Mouse (Mus musculus): ENCODE data around the gene Fignl2.

The Fignl2 gene

DNA sequence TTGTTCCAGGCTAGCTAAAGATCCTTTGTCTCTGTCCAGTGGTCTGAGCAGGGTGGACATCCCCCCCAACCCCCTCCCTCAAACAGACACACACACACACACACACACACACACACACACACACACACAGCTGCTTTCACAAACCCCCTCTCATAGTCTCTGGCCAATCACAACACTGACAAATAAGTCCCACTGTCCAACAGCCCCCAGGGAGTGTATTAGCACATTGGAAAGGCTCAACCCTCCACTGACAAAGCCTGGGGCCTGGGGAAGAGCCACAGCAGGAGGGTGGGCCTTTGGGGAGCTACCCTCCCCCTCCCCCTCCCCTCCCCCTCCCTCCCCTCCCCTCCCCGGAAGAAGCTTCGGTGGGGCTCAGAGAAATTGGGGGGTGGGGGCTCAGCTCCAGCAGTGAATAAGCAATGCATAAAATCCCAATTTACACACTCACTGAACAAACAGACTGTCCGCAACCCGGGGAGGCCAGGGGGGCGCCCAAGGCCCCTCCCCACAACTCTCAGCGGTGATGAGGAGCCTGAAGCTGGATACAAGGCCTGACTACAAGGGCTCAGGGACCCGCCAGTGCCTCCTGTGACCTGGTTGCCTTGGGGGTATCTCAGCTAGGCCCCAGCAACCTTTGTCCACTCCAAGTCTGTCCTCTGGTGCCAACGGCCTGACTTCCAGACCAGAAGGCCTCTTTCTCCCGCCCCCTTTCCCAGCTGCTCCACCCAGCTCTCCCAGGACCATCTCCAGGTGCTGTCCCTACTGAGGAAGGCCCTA lies 11.3 kb downstream of the Fignl2 start:
- DNase-seq: peak; percentile 63

DNA sequence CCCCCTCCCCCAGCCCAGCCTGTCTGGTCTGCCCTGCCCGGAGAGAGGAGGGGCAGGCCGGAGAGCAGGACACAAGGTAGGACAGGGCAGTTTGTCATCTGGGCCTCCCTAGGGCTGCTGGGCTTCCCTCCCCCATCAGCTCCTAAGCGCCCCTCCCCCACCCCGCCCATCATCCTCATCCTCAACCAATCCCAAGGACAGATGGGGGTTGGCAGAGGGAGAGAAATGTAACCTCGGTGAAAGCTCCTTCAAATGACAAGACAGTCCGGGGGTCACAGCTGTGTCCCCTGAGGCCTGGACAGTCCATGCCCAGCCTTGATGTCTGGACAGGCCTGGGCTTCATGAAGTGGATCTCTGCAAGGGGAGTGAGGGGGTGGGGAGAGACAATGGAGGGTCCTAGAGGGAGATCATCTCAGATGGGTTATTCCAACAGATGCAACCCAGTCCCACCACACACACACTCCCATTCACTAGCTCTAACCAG lies 12.0 kb downstream of the Fignl2 start:
- DNase-seq: no peak

GRCm38 (mm10) chr15:101065069-101065468 lies 13.3 kb downstream of the Fignl2 start:
- peak; percentile 74 for DNase-seq

DNA sequence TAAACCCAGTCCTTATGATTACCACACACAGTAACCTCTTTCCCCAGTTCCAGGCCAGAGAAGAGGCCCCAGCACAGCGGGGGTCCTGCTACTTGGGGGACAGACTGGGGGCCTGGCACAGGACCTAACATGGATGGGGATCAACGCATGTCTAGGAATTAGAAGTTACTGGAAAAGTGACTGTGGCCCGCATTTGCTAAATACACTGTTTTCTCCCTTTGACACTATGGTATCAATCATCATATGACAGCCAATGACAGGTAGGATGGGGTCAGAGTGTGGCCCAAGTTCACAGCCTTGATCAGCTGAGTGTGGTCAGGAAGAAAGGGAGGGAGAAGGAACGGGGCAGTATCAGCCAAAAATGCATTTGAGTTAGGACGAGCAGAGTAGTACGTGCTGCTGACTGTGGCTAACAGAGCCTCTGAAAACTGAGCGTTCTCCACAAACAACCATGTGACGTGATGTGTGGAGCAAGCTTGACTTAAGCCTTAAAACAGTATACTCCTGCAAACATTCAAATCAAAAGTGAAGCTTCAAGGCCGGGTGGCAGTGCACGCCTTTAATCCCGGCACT lies 18.0 kb downstream of the Fignl2 start:
- no peak for DNase-seq

DNA sequence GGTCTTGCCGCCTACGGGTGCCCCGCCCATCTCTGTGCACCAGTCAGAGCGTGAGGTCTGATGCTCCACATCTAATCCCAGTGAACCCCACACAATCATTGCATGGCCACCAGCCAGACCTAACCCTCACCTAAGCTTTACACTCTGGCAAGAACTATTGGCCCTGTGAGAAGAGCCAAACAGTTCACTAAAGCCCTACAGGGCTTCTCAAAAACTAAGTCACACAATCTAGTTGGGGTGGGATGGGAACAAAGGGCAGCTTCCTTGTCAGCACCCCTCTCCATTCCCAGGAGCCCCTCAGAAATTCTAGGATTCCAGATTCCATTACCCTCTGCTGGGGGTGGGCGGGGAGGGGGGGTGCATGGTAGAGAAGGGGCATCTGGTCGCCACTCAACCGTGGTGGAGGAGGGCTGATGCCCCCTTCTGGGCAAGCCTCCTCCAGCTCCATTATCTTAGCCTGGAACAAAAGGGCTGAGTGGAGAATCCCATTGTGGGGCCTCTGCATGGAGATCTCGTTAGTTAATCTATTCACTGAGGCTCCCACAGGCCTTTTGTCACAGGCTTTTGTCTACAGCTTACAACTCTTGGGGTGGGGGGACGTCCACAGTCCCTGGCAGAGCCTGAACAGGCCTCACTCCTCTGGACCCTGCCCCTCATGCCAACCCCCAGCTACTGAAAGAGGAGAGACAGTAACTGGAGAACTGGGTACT lies 18.6 kb downstream of the Fignl2 start:
- no peak for DNase-seq

DNA sequence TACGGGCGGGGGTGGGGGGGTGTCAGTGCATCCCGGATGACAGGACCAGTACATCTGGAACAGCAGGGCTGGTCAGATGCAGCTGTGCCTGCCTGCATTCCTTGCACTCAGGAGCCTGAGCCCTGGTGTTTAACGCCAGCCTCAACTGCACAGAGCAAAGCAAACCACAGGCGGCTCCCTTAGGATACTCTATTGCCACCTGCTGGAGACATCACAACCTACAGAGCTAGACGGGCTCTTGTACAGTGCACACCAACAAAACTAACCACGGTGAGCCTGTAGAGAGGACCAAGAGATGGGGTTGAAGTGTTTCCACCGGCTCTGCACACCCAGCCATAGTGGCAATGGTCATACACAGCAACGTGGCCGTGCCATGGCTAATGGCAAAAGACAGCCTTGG lies 22.1 kb downstream of the Fignl2 start:
- peak; percentile 76 for DNase-seq

DNA sequence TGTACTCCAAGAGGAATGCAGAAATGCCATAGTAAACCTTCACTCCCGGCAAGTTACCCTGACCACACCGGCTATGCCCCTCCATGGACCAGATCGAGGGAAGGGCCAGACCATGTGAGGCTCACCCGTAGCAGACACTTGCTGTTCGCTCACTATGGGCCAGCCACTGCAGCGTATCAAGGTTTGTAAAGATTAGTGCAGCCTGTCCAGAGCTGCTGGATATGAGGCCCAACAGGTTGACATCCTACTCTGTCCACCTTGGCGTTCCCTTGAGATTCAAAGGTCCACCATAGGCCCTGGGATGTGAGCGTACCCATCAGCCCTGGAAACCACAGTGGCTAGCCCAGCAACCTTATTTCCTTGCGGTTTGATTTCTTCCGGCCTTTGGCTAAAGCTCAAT lies 23.8 kb downstream of the Fignl2 start:
- DNase-seq: no peak

GRCm38 (mm10) chr15:101053832-101054459 lies 24.4 kb downstream of the Fignl2 start:
- DNase-seq: no peak

DNA sequence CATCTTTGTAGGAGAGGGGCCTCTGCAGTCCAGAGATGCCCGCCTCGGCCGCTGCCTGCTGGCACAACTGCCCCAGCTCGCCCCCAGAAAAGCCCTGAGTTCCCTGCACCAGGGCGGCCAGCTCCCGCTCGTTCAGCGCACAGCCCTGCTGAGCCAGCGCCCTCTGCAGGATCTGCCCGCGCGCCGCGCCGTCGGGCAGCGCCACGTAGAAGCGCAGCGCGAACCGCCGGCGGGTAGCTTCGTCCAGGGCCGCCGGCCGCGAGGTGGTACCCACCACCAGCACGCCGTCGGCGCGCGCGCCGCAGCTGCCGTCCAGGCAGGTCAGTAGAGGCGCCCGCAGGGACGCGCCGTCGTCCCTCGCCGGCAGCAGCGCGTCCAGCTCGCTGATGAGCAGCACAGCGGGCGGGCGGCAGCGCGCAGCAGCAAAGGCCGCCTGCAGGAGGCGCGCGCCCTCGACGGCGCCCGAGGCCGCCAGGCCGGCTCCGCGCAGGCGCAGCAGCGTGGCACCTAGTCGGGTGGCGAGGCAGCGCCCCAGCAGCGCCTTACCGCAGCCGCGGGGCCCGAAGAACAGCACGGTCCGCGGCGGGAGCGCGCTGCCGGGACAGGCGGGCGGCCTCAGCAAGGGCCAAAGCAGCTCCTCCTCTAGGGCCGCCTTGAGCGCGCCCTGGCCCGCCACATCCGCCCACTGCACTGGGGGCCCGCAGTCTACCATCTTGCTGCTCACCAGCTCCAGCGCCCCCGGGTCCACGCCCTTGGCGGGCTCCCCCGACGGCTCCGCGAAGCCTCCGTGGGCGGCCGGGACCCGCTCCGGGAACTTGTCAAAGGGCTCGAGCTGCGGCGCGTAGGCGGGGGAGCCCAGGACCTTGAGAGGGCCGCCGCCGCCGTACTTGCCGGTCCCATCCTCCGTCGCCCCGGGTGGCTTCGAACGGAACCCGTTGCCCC lies 25.5 kb downstream of the Fignl2 start:
- no peak for DNase-seq

DNA sequence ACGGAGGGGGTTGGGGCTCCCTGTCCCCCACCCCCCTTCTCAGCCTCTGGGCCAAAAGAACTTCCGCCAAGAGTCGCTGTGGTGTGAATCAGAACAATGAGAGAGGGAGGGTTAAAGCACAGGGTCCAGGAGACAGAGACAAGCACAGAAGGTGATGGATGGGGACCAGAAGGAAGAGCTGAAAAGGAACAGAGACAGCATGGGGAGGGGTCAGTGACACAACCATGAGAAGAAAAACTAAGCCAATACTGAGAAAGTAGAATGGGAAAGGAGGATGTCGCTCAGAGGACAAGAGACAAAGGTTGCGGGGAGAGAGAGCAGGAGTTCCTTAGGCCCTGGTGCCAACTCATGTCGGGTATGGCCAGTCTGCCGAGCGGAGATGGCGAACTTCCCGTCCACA lies 26.5 kb downstream of the Fignl2 start:
- DNase-seq: no peak

DNA sequence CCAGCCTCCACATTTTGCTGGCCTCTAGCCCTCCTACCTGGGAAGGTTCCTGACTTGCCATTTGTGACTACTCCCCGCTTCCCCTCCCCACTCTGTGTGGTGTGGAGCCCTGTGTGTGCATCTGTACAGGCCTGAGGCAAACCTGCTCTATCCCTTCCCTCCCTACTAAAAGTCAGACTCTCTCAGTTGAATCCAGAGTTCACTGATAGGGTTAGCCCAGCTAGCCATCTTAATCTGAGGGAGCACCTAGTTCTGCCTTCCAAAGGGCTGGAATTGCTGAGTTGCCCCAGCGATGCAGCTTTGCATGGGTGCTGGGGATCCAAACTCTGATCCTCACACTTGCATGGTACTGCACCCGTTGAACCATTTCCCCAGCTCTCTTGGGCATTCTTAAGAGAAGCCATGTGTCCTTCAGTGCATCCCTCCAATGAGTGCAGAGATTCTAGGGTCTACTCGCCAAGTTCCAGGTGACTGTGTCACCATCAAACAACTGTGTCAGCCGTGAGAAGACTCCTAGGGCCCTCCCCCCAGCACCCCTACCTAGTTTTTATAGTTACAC lies 29.9 kb downstream of the Fignl2 start:
- DNase-seq: no peak

DNA sequence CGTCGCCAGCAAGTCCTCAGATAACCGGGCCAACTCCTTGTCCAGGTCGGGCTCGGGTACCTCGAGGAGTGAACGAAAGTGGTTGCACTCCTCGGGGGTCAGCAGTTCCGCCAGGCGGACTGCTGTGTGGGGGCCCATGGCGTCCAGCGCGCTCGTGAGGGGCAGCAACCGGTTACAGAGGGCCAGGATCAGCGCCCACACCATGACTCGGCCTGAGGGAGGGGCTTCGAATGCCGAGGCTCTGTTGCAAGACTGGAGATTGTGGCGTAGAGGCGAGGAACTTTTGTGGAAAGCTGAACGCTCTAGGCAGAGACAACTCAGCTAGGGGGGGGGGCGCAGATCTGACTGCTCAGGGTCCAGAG lies 31.2 kb downstream of the Fignl2 start, which contains the start of gene Gm47841:
Gene Gm47841, minus strand, starts transcription at position 204 of the 362 bp plus-strand sequence.
- peak; percentile 58 for DNase-seq

DNA sequence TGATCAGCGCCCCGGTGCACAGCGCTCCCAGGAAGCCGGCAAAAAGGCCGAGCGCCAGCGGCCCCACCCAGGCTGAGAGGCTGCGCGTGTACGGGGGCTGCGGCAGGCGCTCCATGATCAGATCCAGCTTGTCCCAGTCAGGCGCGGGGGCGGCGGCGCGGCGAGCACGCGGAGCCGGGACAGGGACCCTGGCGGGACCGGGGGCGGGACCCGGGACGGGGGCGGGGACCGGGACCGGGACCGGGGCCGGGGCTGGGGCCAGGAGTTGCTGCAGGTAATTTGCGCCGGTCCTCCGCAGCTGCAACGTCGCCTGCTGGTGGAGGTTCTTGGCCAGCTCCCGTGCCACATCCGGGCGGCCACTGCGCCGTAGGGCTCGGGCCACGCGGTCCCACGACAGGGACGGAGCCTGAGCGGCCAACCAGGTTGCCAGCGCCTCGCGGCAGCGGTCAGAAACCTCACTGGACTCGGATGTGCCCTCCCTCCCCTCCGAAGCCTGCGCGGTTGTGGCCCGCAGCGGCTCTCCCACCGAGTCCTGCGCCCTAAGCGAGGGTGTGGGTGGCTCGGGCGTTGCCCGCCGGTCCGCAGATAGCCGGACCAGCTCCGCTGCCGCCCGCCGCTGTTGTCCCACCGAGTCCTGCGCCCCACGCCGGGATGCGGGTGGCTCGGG lies 31.7 kb downstream of the Fignl2 start:
- DNase-seq: peak; percentile 73

- no peak for DNase-seq
Observed at GRCm38 (mm10) chr15:101046039-101046526, 32.3 kb downstream of the Fignl2 start.

DNA sequence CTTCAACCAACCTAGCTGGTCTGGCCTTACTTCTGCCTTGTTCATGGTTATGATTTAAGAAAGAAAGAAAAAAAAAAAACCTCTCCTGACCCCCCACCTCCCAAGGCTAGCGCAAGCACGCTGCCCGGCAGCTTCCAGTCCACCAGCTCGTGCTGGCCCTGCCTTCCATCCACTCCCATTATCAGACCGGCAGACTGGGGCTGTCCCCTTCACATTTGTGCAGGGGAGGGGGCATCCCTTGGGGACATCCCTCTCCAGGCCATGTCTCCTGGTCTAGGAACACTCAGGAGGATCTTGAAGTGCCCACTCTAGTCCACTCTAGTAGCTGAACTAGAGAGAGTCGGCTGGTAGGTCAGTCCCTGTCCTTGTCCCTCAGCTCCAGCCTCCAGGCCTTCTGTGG lies 33.8 kb downstream of the Fignl2 start:
- no peak for DNase-seq

- DNase-seq: peak; percentile 84
Observed at GRCm38 (mm10) chr15:101042613-101043012, 35.8 kb downstream of the Fignl2 start.

DNA sequence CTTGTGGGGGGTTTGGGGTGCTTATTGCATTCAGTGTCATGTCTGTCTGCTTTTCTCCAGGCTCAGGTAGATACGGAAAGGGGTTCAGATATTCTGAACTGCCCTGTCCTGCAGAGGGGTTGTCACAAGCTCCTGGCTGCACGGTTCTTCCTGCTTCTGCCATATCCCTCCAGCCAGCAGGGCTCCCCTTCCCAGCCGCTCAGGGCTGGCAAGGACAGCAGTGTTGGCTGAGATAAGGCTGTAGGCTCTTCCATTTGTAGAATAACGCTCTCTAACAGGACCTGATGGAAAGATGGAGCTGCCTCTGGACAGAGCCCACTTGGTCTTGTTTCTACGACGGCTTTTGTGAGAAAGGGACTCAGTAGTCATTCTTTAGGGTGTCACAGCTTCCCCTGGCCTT lies 36.4 kb downstream of the Fignl2 start:
- DNase-seq: no peak

DNA sequence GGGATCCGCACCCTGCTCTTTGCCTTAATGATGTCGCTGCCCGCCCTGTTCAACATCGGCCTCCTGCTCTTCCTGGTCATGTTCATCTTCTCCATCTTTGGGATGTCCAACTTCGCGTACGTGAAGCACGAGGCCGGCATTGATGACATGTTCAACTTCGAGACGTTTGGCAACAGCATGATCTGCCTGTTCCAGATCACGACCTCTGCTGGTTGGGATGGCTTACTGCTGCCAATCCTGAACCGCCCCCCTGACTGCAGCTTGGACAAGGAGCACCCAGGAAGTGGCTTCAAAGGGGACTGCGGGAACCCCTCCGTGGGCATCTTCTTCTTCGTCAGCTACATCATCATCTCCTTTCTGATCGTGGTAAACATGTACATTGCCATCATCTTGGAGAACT lies 38.7 kb downstream of the Fignl2 start:
- DNase-seq: peak; percentile 40

GRCm38 (mm10) chr15:101028960-101029359 lies 49.4 kb downstream of the Fignl2 start:
- no peak for DNase-seq

- no peak for DNase-seq
Observed at GRCm38 (mm10) chr15:101011352-101011751, 67.0 kb downstream of the Fignl2 start.

DNA sequence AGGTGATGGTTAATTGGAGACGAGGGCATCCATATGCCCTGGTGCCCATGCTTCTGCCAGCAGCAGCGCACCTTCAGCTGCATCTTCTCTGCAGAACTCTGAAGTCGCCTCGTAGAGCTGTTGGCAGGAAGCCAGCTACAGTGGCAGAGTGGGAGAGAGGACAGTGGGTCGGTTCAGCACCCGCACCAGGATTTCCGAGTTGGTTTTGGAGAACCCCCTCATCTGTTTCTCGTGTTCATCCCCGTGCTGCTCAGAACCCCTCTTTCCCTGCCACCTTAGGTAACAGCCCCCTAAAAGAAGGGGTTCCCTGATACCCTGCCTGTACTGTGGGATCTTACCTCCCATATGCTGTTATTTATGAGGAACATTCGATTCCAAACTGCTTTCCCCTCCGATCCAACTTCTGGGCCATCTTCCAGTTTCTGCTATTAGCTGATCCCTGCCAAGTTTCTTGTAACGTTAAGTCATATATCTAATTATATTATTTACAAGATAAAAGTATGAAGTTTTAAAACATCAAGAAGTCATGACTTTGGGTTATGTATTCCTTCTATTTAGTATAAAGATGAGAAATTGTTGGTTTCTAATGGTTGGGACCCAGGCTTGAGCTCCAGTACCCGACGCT lies 69.9 kb downstream of the Fignl2 start:
- peak; percentile 42 for DNase-seq

Measured in kidney, postnatal 10 days (tissue).